Mouse (Mus musculus) frontal cortex, postnatal 10 days (tissue): ENCODE data around the gene Gm3646.

ENCODE experiments used
- DNase-seq, 2 experiments: peaks; one replicate each; pipeline ENCODE4 v3.0.0; 2022; ENCODE audit warnings: low spot score in 2 of 2, mixed read lengths in 1 of 2

The Gm3646 gene

GRCm38 (mm10) chr1:39805243-39805979 lies at the start of gene Gm3646:
Gene Gm3646, minus strand, starts transcription at chr1:39805332.
- DNase-seq: no peak

- no peak for DNase-seq
Measured at GRCm38 (mm10) chr1:39847066-39847465, 41.9 kb upstream of the Gm3646 start.

GRCm38 (mm10) chr1:39846031-39846550 lies 41.0 kb upstream of the Gm3646 start:
- DNase-seq: no peak

- DNase-seq: no peak
Measured at GRCm38 (mm10) chr1:39843328-39843727, 38.2 kb upstream of the Gm3646 start.

GRCm38 (mm10) chr1:39842218-39843007 lies 37.3 kb upstream of the Gm3646 start:
- DNase-seq: no peak

- no peak for DNase-seq
Measured at GRCm38 (mm10) chr1:39840856-39841255, 35.7 kb upstream of the Gm3646 start.

GRCm38 (mm10) chr1:39839838-39840237 lies 34.7 kb upstream of the Gm3646 start:
- DNase-seq: no peak

GRCm38 (mm10) chr1:39839217-39839616 lies 34.1 kb upstream of the Gm3646 start:
- DNase-seq: no peak

GRCm38 (mm10) chr1:39838487-39839169 lies 33.5 kb upstream of the Gm3646 start:
- peak; percentile 27 to 41 for DNase-seq

GRCm38 (mm10) chr1:39831594-39832039 lies 26.5 kb upstream of the Gm3646 start:
- DNase-seq: no peak

- no peak for DNase-seq
Measured at GRCm38 (mm10) chr1:39830786-39831593, 25.9 kb upstream of the Gm3646 start.

- DNase-seq: no peak
Measured at GRCm38 (mm10) chr1:39824902-39825301, 19.8 kb upstream of the Gm3646 start.

- no peak for DNase-seq
Measured at GRCm38 (mm10) chr1:39824240-39824639, 19.1 kb upstream of the Gm3646 start.

- DNase-seq: no peak
Measured at GRCm38 (mm10) chr1:39819596-39819995, 14.5 kb upstream of the Gm3646 start.

- DNase-seq: no peak
Measured at GRCm38 (mm10) chr1:39815766-39816165, 10.6 kb upstream of the Gm3646 start.

GRCm38 (mm10) chr1:39813067-39813466 lies 7.9 kb upstream of the Gm3646 start:
- no peak for DNase-seq

GRCm38 (mm10) chr1:39804789-39805188 lies 343 bp downstream of the Gm3646 start:
- DNase-seq: no peak

- DNase-seq: no peak
Measured at GRCm38 (mm10) chr1:39802946-39803345, 2.2 kb downstream of the Gm3646 start.

GRCm38 (mm10) chr1:39797496-39797895 lies 7.6 kb downstream of the Gm3646 start:
- no peak for DNase-seq

GRCm38 (mm10) chr1:39796765-39797164 lies 8.4 kb downstream of the Gm3646 start:
- DNase-seq: no peak

GRCm38 (mm10) chr1:39784632-39785031 lies 20.5 kb downstream of the Gm3646 start:
- DNase-seq: no peak
